Mouse (Mus musculus): ENCODE results near the gene Obp1a. TPM values are rescaled to one million over a fixed set of nuclear protein-coding genes. Genes with fewer than 3 reads are reported as not detected.

Gene Obp1a
- not detected in 2 replicates for polyA plus RNA-seq (2016; fragmentation: Nextera tagmentation; extraction: Ambion mirVana)

DNA sequence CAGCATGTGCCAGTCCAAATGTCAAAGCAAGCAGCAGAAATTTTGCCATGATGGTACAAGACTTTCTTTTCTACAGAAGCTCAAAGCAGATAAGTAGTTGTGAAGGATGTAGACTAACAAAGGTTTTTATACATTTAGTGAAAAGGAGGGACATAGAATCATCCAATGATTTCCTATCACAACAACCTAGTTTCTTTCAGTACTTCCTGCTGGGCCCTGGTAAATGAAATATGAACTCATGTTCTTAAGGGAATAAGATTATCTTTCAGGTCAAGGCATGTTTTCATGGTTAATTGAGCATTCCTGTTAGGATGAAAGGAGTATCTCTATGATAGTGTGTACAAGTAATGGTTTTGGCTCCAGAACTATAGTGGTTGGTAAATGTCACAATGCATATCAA is at the start of gene Obp1a:
Gene Obp1a, minus strand, starts transcription at position 101 of the 400 bp plus-strand sequence.
- no peak within 1 kb of the TSS for H3K4me3 ChIP-seq
- no peak within 1 kb of the TSS for H3K27ac ChIP-seq (ENCODE audit: poor library complexity, severe bottlenecking)
- ATAC-seq (ENCODE audit: insufficient number of reproducible peaks, low FRiP score), result no peak
- H3K9me3 ChIP-seq (replicated peaks), result no peaks in the 10 kb centered on the region
- no peaks in the 10 kb centered on the region for H3K36me3 ChIP-seq
- no peaks in the 10 kb centered on the region for H3K27me3 ChIP-seq (replicated peaks)
- no peak within 1 kb of the TSS for H3K4me2 ChIP-seq
- H3K9ac ChIP-seq, result no peak within 1 kb of the TSS
- H3K4me1 ChIP-seq (replicated peaks), result no peaks in the 10 kb centered on the region

DNA sequence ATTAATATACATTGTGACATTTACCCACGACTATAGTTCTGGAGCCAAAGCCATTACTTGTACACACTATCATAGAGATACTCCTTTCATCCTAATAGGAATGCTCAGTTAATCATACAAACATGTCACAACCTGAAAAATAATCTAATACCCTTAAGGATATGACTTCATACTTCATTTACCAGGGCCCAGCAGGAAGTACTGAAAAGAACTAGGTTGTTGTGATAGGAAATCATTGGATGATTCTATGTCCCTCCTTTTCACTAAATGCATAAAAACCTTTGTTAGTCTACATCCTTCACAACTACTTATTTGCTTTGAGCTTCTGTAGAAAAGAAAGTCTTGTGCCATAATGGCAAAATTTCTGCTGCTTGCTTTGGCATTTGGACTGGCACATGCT is 34.0 kb upstream of the Obp1a start, which contains the start of gene Gm5938:
Gene Gm5938, plus strand, starts transcription at position 301 of the 400 bp plus-strand sequence.
- H3K4me2 ChIP-seq, result no peak within 1 kb of the TSS
- no peak within 1 kb of the TSS for H3K4me3 ChIP-seq
- H3K9ac ChIP-seq, result no peak within 1 kb of the TSS
- no peaks in the 10 kb centered on the region for H3K36me3 ChIP-seq
- H3K27ac ChIP-seq (ENCODE audit: poor library complexity, severe bottlenecking), result no peak within 1 kb of the TSS
- H3K27me3 ChIP-seq (replicated peaks), result no peaks in the 10 kb centered on the region
- H3K4me1 ChIP-seq (replicated peaks), result no peaks in the 10 kb centered on the region
- 51% methylated on average over 1 of the region's 1 CpGs for WGBS
- no peaks in the 10 kb centered on the region for H3K9me3 ChIP-seq (replicated peaks)
- ATAC-seq (ENCODE audit: insufficient number of reproducible peaks, low FRiP score), result no peak

Other genes with a start within 250 kb of the Obp1a start
- not detected in 2 replicates for gene Pbsn, start 237.8 kb downstream of the Obp1a start, polyA plus RNA-seq (2016; fragmentation: Nextera tagmentation; extraction: Ambion mirVana)
- gene Gm14744, start 226.6 kb downstream of the Obp1a start, polyA plus RNA-seq (2016; fragmentation: Nextera tagmentation; extraction: Ambion mirVana), result not detected in 2 replicates
- not detected in 2 replicates for gene 5430402E10Rik, start 166.3 kb downstream of the Obp1a start, polyA plus RNA-seq (2016; fragmentation: Nextera tagmentation; extraction: Ambion mirVana)
- not detected in 2 replicates for gene Gm5938, start 34.1 kb upstream of the Obp1a start, polyA plus RNA-seq (2016; fragmentation: Nextera tagmentation; extraction: Ambion mirVana)
- gene Obp1b, start 95.4 kb upstream of the Obp1a start, polyA plus RNA-seq (2016; fragmentation: Nextera tagmentation; extraction: Ambion mirVana), result not detected in 2 replicates
- gene Gm14743, start 154.5 kb upstream of the Obp1a start, polyA plus RNA-seq (2016; fragmentation: Nextera tagmentation; extraction: Ambion mirVana), result not detected in 2 replicates